ENCODE assay signal across 8 mouse cellular contexts in genomic region chr8:95715676-95716531, GRCm38 (mm10). TPM values are rescaled to one million over a fixed set of nuclear protein-coding genes. Genes with fewer than 3 reads are reported as not detected.
A peak's percentile ranks its signal among the peaks of the same experiment; 100 is the strongest.
DNase-seq lines count a peak whose midpoint lies in the region; ATAC-seq lines count a peak whose summit lies in the region.

Setd6 (plus strand) TSS chr8:95715881.

- H3K4me3 ChIP-seq in hindbrain, embryonic 12.5 days, result peak within 1 kb of the TSS; percentile 85
- H3K4me3 ChIP-seq in macrophage (ENCODE audit: inconsistent target), result peak within 1 kb of the TSS; percentile 29

- DNase-seq in T-cell, adult 2 months (ENCODE audit: low spot score), result peak; percentile 84
- DNase-seq in cerebellum, postnatal 14 days, result peak; percentile 84 to 88
- peak; percentile 40 to 77 for DNase-seq in frontal cortex, postnatal 14 days (ENCODE audit: low spot score in 2 of 2)
- DNase-seq in layer of hippocampus, postnatal 36 days, result peak; percentile 83 to 85
- DNase-seq in right cerebral cortex, adult 18-20 months, result peak; percentile 89
- DNase-seq in urinary bladder, postnatal 10 days (ENCODE audit: low spot score), result peak; percentile 53

- H3K36me3 ChIP-seq in hindbrain, embryonic 12.5 days, result peaks cover 41% of the 10 kb centered on the region
- peaks cover 12% of the 10 kb centered on the region for H3K36me3 ChIP-seq in macrophage (ENCODE audit: inconsistent target)

- peak; percentile 86 for ATAC-seq in hindbrain, embryonic 12.5 days (ENCODE audit: low FRiP score)

- peaks cover 15% of the 10 kb centered on the region for H3K4me1 ChIP-seq in hindbrain, embryonic 12.5 days

- H3K79me2 ChIP-seq in macrophage (ENCODE audit: inconsistent target), result no peaks in the 10 kb centered on the region

- WGBS in hindbrain, embryonic 12.5 days, result under 1% methylated on average over 77 of the region's 79 CpGs
- 1% methylated on average over 52 of the region's 79 CpGs for WGBS in macrophage (ENCODE audit: missing documents)

- peak within 1 kb of the TSS; percentile 82 for H3K9ac ChIP-seq in hindbrain, embryonic 12.5 days

- H3K27ac ChIP-seq in hindbrain, embryonic 12.5 days, result peak within 1 kb of the TSS; percentile 73
- no peak within 1 kb of the TSS for H3K27ac ChIP-seq in macrophage

- H3K9me3 ChIP-seq in hindbrain, embryonic 12.5 days (replicated peaks), result no peaks in the 10 kb centered on the region

- H3K4me2 ChIP-seq in hindbrain, embryonic 12.5 days (replicated peaks), result peak within 1 kb of the TSS; percentile 97

- no peaks in the 10 kb centered on the region for H3K27me3 ChIP-seq in hindbrain, embryonic 12.5 days

RNA-seq across cellular contexts. Expression of gene Setd6, which starts in this region (rescaled TPM):
- polyA plus RNA-seq in hindbrain, embryonic 12.5 days (2016; fragmentation: Nextera tagmentation; extraction: Ambion mirVana), result 20.1 and 21.9 TPM in 2 replicates
- total RNA-seq in layer of hippocampus, postnatal 36 days (2021), result 10 to 100 TPM; 19.5 to 21.1 TPM
- 10 to 100 TPM in 19 of 26 experiments, 1 to 10 TPM in 7; 3.2 to 29.4 (median 15.9) TPM for total RNA-seq in macrophage (2018; cell fraction: chromatin; rRNA removed)
- 1 to 10 TPM; 4.5 to 8.3 (median 6.0) TPM for total RNA-seq in macrophage (2018; cell fraction: cytosol; rRNA removed)
- 10 to 100 TPM in 22 of 26 experiments, 1 to 10 TPM in 4; 5.3 to 39.5 (median 16.1) TPM for total RNA-seq in macrophage (2018; cell fraction: nucleus; rRNA removed)
- 9.0 to 20.4 TPM (median 10.3 TPM) in 3 replicates for polyA plus RNA-seq in macrophage (2018)
